Mouse (Mus musculus): ENCODE measurements at regions not wholly inside any gene's neighbourhood (a gene's known extent, or its start where the extent isn't known, plus 50 kb on each side); places are given as distances from the start of the nearest gene placed in this dataset.
A peak's percentile ranks its signal among the peaks of the same experiment; 100 is the strongest.

DNA sequence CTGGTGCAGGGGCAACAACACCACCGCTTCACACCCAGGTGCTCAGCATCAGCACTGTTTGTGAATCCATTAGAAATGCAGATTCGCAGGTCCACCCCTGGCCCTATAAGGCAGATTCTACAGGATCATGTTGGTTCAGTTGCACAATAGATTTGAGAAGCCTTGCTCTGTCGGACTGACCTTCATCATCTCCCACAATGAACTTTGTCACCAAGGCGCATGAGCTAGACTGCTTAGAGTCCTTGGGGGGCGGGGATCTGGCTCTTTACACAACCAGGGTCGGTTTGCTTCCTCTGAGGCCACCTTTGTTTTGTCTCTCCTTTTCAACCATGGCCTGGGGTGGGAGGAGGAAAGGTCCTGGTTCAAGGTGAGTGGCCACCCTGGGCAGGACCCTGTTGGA lies 209.7 kb downstream of the Igsf11 start:
- DNase-seq (ENCODE audit: low read depth, low spot score), result no peak

DNA sequence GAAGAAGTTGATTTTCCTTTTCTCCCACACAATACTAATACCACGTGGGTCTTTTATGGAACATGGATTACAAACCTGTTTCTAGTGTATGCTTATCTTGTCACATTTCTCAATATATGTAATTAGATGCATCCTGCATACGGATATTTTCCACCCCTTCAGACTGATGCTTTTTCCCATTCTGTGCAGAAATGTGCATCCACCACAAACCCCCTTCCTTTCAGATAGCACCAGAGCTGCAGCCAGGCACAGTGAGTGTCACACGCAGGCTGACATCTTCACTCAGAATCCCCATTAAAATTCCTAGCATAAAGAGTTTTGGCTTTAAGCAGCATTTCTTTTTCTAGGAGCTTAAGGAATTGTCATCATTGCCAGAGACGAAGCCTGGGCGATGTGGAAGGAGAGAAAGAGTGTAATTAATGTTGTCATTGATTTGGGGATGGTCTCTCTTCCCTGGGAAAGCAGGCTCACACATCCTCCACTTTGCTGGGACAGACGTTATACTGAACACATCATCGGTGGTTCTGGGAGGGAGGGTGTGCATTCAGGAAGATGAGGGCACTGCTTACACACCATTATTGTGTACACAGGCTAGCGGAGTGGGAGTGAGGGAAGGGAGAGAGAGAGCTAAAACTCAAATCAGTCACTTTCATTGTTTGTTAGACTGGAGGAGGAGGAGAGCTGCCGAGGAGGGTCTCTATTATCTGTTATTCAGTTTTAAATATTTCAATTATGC lies 211.1 kb downstream of the Igsf11 start:
- DNase-seq (ENCODE audit: low read depth, low spot score), result no peak

DNA sequence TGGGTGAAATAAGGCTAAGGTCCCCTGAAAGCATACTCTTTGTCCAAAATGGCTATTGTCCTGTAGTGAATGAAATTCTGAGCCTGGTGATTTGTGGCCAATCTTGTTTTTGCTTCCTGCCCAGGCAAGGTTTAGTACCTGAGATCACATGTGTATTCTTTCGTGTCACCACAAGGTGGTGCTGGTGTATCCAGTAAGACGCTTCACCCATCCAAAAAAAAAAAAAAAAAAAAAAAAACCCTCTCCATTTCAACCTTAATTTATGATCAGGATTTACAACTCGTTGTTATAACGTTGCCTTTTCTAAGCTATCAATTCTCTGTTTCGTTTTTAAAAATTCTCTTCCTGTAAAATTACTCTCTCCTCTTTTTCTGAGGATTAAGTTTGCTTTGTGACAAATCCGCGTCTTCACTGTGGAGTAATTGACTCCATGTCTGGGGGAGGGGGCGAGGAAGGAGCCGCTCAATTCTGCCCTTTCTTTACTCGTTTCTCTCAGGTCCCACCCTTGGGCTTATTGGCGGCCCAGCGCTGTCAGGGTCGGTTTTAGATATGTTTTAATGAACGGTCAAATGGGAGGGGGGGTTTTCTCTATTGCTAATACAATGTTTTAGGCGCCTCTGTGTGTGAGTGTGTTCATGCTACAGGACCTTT lies 217.0 kb downstream of the Igsf11 start:
- DNase-seq (ENCODE audit: low read depth, low spot score), result peak; percentile 57

DNA sequence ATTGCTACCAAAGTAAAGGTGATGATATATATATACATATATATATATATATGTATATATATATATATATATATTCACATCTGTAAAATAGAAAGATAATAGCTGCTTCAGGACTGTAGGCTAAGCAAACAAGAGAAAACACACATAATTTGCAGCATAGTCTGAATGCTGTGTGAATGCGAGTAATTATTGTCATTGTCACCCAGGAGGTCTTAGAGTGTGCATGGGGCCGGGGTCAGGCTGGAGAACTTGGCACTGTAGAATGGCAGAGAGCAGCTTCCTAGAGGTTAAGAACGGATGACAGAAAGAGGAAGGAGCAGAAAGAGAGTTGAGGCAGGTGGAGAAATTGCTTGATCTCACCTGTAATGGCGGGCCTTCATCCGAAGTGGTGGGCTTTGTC lies 217.6 kb downstream of the Igsf11 start:
- DNase-seq (ENCODE audit: low read depth, low spot score), result no peak

DNA sequence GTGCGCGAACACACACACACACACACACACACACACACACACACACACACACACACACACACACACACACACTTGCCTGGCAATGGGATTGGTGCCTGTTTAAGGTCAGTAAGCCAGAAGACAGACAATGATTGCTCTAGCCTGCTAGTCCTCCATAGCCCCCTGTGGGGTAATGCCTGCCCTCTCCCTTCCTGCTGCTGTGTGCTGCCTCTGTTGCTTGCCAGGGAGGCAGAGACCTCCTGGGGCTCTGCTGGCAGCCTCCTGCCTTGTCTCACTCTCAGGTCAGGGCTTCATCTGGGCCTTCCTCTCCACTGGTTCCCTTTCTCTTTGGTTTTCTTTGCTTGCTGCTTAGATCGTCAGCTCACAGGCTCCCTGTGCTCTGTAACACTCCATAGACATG lies 225.6 kb downstream of the Igsf11 start:
- DNase-seq (ENCODE audit: low read depth, low spot score), result no peak

DNA sequence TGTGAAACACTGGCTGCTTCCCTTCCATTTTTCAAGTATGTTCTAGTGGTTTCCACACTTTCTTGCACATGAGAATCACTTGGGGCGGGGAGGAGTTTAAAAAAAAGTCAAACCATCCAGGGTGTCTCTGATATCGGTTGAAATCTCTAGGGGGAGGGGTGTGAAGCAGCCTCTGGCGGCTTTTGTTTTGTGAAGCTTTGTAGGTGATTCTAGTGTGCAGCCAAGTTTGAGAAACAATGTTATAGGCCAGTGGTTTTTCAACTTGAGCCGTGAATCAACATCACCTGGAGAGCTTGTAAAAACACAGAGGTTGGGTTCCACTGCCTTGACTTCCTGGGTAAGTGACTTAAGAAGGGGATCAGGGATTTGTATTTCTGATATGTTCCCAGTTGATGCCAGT lies 227.3 kb downstream of the Igsf11 start:
- no peak for DNase-seq (ENCODE audit: low read depth, low spot score)

DNA sequence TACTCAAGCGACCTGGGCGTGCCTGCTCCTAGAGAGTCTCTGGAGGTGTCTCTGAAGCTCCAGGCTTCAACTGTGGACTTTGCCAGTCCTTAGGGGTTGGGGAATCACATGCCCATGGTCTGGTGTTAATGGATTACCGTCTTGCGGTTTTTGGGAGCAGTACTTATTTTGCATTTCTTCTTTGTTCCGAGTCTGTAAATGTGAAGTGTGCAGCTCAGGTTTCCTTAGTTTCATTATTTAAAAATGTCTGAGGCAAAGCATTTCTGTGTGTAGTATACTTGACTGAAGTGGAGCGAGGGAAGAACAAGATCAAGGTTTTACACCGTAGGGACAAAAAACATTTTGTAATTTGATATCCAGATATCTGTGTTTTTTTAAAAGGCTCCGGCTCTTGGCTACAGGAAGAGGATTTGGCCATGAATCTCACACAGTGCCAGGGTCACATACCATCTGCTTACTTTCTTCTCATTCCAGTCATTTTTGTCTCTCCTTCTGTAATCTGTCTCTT lies 231.0 kb downstream of the Igsf11 start:
- no peak for DNase-seq (ENCODE audit: low read depth, low spot score)

DNA sequence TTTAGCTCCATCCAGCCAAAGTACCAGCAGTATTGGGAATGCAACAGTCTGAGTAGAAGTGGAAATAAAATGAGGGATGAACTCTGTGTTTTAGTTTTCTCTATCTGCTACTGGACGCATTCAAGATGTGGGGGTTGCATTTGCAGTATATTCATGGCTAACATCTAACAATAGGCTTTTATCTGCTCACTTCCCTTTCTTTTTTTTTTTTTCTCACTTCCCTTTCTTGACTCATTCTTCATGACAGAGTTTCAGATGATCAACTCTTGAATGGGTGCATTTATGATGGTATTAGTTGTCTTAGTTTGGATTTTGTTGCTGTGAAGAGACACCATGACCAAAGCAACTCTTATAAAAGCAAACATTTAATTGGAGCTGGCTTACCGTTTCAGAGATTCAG lies 240.0 kb downstream of the Igsf11 start:
- no peak for DNase-seq (ENCODE audit: low read depth, low spot score)

DNA sequence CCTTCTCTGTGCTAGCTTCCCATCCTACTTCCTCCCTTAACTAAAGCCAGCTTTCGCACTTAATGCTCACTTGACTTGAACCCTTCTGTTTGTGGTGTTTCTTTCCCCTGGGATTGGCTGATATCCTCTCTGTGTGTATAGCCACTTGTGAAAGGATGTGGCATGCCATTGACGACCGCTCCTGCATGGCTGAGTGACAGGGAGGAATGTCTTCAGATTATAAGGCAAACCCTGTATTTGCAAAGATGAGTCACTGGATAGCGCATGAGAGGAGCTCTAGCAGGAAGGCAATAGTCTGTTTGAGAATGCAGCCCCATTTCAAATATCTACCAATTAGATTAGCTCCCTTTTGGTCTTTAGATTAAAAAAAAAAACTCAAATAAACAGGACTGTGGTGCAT lies 243.3 kb downstream of the Igsf11 start:
- DNase-seq (ENCODE audit: low read depth, low spot score), result no peak

DNA sequence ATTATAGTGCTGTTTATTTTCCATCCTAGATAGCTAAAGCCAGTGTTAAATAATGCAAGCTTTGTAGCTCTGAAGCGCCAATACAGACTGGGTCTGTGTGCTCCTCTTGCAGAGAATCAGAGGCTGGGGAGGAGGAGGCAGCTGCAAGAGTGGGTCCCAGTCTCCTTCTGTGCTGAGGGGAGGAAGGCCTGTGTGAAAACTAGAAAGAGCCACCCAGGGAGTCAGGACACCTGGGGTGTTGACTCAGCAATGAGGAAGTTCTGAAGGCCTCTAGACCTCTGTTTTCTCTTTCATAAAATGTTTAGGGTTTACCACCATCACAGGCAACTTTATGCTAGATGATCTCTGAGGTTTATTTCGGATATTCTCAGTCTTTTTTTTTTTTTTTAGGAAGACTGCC lies 254.7 kb downstream of the Igsf11 start:
- no peak for DNase-seq (ENCODE audit: low read depth, low spot score)

DNA sequence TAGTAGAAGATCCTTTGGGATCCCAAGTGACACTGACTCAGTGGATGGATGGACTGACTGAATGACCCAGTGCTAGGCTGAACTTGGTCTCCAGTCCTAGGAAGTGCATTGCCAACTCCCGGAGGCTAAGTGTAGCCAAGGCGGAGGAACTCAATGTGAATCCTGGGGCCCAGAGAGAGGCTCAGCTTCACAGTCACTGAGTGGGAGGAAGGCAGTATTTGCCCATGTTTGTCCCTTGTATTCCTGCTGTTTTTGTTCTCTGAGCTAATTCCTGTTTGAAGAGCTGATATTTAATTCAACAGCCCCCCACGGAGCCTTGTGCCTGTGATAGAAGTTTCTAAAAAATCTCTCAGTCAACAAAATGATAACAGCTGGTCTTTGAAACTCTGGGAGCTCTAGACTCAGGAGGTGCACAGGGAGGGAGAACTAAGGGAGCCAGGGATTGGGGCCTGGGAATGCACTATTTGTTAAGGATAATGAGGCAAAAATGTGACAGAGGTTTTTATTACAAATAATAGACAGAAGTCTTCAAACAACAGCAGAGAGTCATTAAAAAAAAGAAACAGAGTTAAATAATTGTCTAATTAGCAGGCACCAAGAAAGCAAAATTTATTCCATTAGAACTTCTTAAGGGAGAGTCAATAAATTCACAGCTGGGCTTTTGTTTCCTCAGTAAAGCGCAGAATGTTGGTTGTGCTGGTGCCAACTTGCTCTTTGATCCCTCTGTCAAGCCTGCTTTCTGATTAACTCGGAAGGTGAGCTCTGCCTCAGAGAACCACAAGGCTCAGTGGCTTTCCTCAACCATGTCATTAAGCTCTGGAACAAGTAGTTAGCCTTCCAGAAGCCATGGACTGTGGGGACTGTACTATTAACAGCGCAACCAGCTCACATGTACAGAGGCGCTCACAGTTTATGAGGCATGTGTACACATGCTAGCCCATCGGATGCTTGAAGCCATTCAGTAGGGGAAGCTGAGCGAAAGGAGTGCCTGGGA lies 259.2 kb downstream of the Igsf11 start:
- no peak for DNase-seq (ENCODE audit: low read depth, low spot score)

DNA sequence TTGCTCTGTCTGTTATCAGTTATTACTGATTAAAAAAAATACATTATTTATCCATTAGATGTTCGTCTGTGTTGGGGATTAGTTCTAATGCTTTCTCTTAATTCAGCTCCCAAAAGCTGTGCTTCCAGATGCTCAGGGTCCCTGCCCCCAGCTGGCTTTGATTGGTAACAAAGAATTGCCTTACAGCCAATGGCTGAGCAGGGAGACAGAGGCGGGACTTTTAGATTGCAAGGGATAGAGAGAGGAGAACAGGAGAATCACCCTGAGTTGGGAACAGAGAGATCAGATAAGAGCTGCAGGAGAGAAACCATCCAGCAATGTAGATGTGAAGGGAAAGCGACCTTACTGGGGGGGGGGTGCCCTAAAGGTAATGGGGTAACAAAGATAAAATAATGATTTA lies 266.4 kb downstream of the Igsf11 start:
- no peak for DNase-seq (ENCODE audit: low read depth, low spot score)

DNA sequence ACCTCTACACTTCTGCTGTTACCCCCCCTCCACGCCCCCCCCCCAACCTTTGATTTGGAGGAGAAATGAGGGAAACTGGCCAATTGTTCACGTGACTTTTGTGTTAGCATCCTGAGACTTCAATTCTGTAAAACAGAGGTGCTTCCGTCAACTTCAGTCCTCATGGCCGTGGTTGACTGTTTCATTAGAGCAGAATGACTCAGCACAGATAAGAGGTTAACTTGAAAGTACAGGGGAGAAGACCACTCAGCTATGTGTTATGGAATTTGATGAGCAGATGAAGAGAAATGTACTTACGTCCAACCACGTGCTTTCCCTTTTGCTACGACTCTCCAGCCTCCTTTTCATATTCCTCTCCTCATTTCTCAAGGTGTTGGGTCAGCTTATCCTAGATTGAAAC lies 267.3 kb downstream of the Igsf11 start:
- DNase-seq (ENCODE audit: low read depth, low spot score), result no peak

DNA sequence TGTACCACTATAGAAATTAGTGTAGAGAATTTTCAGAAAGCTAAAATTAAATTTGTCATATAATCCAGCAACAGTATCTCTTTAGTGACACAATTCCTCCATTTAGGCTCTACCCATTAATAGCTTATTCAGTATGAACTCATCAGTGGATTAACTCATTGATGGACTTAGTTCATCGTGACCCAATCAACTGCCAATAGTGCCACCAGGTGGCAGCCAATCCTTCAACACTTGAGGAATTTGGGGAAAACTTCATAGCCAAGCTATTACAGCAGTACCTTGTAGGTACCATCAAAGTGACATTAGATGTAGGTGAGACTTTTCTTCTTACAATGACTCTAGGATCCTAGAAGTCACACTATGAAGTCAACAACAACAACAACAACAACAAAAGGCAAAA lies 270.2 kb downstream of the Igsf11 start:
- DNase-seq (ENCODE audit: low read depth, low spot score), result no peak

DNA sequence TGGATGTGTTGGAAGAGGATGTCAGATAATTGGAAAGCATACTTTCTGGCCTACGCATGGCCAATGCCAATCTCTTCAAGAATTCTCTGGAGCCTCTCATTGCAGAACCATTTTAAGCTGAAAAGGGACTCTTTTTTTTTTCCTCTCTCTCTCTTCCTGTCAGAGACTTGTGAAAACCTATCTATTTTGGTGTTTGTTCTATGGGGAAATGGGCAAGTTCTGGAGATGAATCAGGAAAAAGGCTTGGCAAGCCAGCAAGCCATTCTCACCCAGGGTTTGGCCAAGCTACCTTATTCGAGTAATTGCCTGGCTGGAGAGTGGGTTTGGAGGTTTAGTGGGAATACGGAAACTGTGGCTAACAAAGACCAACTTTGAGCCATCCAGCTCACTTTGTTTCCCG lies 299.4 kb downstream of the Igsf11 start:
- no peak for DNase-seq (ENCODE audit: low read depth, low spot score)

DNA sequence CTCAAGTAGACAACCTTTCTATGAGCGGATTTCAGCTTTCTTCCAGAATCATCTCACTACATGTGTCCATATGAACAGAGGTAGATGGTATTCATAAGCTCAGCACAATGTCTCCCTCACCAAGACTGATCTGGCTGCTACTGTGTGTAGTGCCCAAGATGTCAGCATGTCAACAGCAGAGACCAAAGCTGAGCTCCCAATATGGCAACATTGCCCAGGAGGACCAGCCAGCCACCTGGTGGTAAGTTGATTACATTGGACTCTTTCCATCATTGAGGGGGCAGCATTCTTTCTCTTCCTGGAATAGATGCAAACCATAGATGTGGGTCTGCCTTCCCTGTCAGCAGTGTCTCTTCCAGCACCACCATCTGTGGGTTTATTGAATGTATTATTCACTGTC lies 303.0 kb downstream of the Igsf11 start:
- no peak for DNase-seq (ENCODE audit: low read depth, low spot score)

DNA sequence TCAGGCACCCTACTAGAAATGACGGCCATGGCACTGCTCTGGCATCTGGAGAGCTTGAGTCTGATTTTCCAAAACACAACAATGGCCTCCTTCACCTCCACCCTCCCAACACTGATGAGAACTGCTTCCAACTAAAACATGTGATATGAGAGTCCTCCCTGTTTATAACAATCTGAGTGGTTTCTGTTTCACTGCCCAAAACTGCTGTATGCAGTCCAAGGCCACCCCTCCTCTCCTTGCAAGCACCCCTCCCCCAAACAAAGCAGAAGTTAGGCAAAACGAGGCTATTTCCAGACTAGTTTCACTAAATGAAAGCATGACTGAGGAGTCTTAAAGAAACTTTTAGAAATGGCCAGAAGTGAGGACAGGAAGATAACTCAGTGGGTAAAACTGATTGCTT lies 304.4 kb downstream of the Igsf11 start:
- DNase-seq (ENCODE audit: low read depth, low spot score), result no peak

DNA sequence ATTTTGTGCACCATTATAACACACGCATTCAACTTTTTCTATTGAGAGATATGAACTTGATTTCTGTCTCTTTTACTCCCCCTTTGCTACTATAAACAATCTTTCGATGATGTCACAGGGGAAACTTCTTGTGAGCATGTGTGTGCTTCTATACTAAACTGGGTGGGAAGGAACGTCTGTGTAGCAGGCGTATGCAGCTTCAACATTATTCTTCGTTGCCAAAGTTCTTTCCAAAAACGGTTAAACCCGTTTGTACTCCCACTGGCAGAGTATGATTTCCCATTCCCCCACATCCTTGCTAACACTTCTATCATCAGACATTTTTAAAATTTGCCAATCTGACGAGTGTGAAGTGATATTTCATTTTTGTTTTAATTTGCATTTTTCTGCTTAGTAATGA lies 331.1 kb downstream of the Igsf11 start:
- no peak for DNase-seq (ENCODE audit: low read depth, low spot score)

DNA sequence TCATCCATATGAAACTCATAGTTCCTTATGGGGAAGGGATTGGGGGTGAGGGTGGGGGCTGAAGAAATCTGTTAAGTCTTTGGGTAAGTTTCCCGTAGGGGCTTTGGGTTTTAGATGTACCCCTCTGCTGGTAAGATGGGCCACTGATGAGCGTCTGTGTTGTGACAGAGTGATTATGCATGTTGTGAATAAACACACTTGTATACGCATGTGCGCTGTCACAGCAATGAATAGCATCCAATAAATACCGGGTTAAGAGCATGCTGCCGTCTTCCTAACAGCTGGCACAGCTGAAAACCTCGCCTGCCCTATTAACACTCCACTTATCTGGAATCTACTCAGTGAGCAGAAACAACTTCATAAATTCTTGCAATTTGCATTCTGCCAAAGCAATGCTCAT lies 337.0 kb downstream of the Igsf11 start:
- no peak for DNase-seq (ENCODE audit: low read depth, low spot score)

DNA sequence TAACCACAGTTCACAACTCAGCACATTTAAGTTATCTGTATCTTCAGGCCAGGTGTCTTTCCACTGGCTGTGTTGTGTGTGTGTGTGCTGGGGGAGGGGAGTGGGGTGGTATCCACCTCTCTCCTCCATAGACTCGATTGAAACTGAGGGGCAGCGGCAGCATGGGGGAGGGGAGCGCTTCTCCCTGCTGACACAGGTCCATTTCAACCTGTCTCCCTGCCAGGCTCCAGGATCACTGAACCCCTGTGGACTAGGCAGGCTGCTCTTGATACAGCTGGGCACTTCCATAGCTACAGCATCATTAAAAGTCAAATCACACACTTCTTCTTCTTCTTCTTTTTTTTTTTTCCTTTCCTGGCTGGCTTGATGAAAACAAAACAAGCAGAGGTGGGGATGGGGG lies 338.0 kb downstream of the Igsf11 start:
- no peak for DNase-seq (ENCODE audit: low read depth, low spot score)

DNA sequence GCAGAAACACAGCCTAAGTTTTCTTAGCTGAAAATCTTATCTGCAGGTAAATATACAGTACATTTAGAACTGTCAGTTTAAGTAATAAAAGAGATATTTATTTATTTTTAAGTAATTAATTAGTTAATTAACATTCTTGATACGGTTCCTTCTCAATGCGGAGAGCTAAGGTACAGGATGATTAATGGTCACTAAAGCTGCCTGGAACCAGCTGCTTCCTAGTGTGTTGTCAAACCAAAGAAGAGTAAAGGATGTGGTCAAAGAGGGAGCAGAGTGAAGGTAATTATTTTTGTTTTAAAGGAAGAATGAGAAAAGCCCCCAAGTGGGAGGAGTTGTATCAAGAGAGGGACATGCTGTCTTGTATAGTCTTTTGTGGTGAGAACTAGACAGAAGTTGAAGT lies 341.8 kb downstream of the Igsf11 start:
- DNase-seq (ENCODE audit: low read depth, low spot score), result no peak

DNA sequence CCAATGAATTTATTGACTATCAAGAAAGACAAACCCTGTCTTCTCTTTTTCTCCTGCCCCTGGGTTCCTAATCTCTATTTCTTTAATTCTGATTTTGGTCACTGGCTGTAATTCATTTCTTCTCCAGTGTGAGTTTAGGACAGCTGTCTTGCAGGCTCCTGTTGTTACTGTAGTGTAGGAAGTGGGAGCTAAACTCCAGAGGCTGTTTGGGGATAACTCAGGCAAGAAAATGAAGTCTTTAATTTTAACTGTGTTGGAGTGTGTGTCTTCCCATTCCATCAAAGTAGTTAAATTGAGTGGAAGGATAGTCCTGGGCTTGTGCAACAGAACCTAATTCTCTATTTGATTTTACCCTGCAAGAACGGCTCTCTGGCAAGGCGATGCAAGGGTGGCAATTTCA lies 381.0 kb downstream of the Igsf11 start:
- no peak for DNase-seq (ENCODE audit: low read depth, low spot score)

All from embryo, embryonic 11.5 days (tissue).